Mouse (Mus musculus): ENCODE measurements around the gene Mrpl12. TPM values are rescaled to one million over a fixed set of nuclear protein-coding genes. Genes with fewer than 3 reads are reported as not detected.
"Not testable (repeated sequence)": the region's sequence is repeated elsewhere in the genome, so short reads cannot be mapped to it uniquely, and the experiment has no call there.

Gene Mrpl12
- polyA plus RNA-seq, 1 experiment from 2014 or later: 67.7 TPM

GRCm38 (mm10) chr11:120508290-120508870, 24.0 kb downstream of the Mrpl12 start:
- no peak overlapping the region for H3K9ac ChIP-seq (replicated peaks; ENCODE audit: low read depth)
- no peaks in the 10 kb centered on the region for H3K27me3 ChIP-seq (replicated peaks; ENCODE audit: insufficient read depth, low read length)
- no peaks in the 10 kb centered on the region for H3K9me3 ChIP-seq (ENCODE audit: low read length)
- no peak overlapping the region for H3K4me2 ChIP-seq (replicated peaks; ENCODE audit: low read depth, low read length)
- no peaks in the 10 kb centered on the region for H3K36me3 ChIP-seq (ENCODE audit: insufficient read depth, low read length)
- ATAC-seq (peak; percentile 18), DNase-seq (ENCODE audit: low spot score) (no peak)
- no peak overlapping the region for H3K4me3 ChIP-seq (ENCODE audit: low read depth, low read length)
- no peak for TF ChIP-seq EP300 (IDR thresholded peaks at IDR 0.05)
- TF ChIP-seq CTCF (IDR thresholded peaks at IDR 0.05): no peak
- 63% methylated on average over 9 of the region's 9 CpGs for WGBS
- peak overlapping the region; percentile 88 for H3K27ac ChIP-seq (ENCODE audit: low read length)
- H3K4me1 ChIP-seq (ENCODE audit: insufficient read depth, low read depth, low read length): peaks cover 6% of the 10 kb centered on the region; the same call in 1 of the 2 replicates

- Histone ChIP-seq H3K27me3 (replicated peaks; ENCODE audit: insufficient read depth, low read length) (no peaks in the 10 kb centered on the region), H3K4me1 (ENCODE audit: insufficient read depth, low read depth, low read length) (peaks cover 6% of the 10 kb centered on the region; the same call in 1 of the 2 replicates), H3K4me3 (ENCODE audit: low read depth, low read length) (no peak overlapping the region), H3K4me2 (replicated peaks; ENCODE audit: low read depth, low read length) (peak overlapping the region; percentile 54; the same call in 1 of the 2 replicates), H3K36me3 (ENCODE audit: insufficient read depth, low read length) (no peaks in the 10 kb centered on the region), H3K27ac (ENCODE audit: low read length) (peak overlapping the region; percentile 77), H3K9ac (replicated peaks; ENCODE audit: low read depth) (no peak overlapping the region), H3K9me3 (ENCODE audit: low read length) (no peaks in the 10 kb centered on the region)
- no peak for TF ChIP-seq EP300 (IDR thresholded peaks at IDR 0.05)
- no peak for TF ChIP-seq CTCF (IDR thresholded peaks at IDR 0.05)
- WGBS: 36% methylated on average over 4 of the region's 4 CpGs
- DNase-seq (ENCODE audit: low spot score) (no peak), ATAC-seq (no peak)
Measured at GRCm38 (mm10) chr11:120509940-120510339, 25.5 kb downstream of the Mrpl12 start.

DNA sequence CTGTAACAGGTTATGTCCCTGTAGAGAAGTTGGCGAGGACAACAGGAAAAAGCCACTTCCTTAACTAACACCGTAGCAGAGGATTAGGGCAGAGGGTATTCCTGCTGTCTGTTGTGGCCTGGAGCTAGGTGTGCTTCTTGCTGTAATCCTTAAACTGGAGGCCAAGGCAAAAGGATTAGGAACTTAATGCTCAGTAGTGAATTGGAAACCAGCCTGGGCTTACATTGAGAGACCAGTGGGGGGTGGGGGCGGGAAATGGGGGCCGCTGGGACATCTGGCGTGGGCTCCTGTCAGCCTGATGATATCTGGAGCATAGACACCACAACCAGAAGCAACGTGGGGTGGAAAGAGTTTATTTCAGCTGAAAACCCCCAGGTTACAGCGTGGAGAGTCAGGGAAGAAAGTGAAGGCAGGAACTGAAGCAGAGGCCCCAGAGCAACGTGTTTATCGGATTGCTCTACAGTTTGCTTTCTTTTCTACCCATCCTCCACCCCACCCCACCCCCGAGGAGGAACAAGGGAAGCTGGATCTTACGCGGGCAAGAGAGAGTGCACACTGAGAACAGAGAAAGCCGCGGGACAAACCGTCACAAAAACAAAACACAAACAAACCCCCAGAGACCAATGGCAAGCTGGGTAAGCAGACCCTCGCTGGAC, 26.1 kb downstream of the Mrpl12 start:
- Histone ChIP-seq H3K27ac (ENCODE audit: low read length) (peak overlapping the region; percentile 77), H3K36me3 (ENCODE audit: insufficient read depth, low read length) (no peaks in the 10 kb centered on the region), H3K9me3 (ENCODE audit: low read length) (no peaks in the 10 kb centered on the region), H3K27me3 (replicated peaks; ENCODE audit: insufficient read depth, low read length) (no peaks in the 10 kb centered on the region), H3K4me2 (replicated peaks; ENCODE audit: low read depth, low read length) (peak overlapping the region; percentile 54), H3K9ac (replicated peaks; ENCODE audit: low read depth) (peak overlapping the region; percentile 38; the same call in 1 of the 2 replicates), H3K4me1 (ENCODE audit: insufficient read depth, low read depth, low read length) (peaks cover 6% of the 10 kb centered on the region; the same call in 1 of the 2 replicates), H3K4me3 (ENCODE audit: low read depth, low read length) (peak overlapping the region; percentile 20)
- ATAC-seq: no peak
- DNase-seq (ENCODE audit: low spot score): peak; percentile 64
- 8% methylated on average over 16 of the region's 16 CpGs for WGBS
- TF ChIP-seq CTCF (IDR thresholded peaks at IDR 0.05) (no peak), EP300 (IDR thresholded peaks at IDR 0.05) (no peak)

- Histone ChIP-seq H3K9ac (replicated peaks; ENCODE audit: low read depth) (no peak overlapping the region), H3K9me3 (ENCODE audit: low read length) (no peaks in the 10 kb centered on the region), H3K27me3 (replicated peaks; ENCODE audit: insufficient read depth, low read length) (no peaks in the 10 kb centered on the region), H3K4me1 (ENCODE audit: insufficient read depth, low read depth, low read length) (peaks cover 6% of the 10 kb centered on the region; the same call in 1 of the 2 replicates), H3K4me3 (ENCODE audit: low read depth, low read length) (no peak overlapping the region), H3K36me3 (ENCODE audit: insufficient read depth, low read length) (no peaks in the 10 kb centered on the region), H3K27ac (ENCODE audit: low read length) (no peak overlapping the region), H3K4me2 (replicated peaks; ENCODE audit: low read depth, low read length) (no peak overlapping the region)
- TF ChIP-seq CTCF (IDR thresholded peaks at IDR 0.05): no peak
- TF ChIP-seq EP300 (IDR thresholded peaks at IDR 0.05): no peak
- 30% methylated on average over 6 of the region's 6 CpGs for WGBS
- ATAC-seq (no peak), DNase-seq (ENCODE audit: low spot score) (no peak)
Measured at GRCm38 (mm10) chr11:120512790-120513453, 28.5 kb downstream of the Mrpl12 start.

DNA sequence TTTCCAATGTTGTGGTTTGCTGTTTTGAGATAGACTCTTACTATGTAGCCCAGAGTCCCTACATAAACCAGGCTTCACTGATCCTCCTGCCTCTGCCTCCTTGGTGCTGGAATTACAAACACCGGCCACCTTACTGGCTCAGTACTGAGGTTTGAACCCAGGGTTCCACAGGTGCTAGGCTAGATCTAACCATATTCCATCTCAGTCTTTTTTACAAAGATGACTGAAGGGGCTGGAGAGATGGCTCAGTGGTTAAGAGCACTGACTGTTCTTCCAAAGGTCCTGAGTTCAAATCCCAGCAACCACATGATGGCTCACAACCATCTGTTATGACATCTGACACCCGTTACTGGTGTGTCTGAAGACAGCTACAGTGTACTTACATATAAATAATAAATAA, 29.8 kb downstream of the Mrpl12 start:
- not testable (repeated sequence) for H3K4me2 ChIP-seq (replicated peaks; ENCODE audit: low read depth, low read length); DNase-seq (ENCODE audit: low spot score); H3K9me3 ChIP-seq (ENCODE audit: low read length); H3K27me3 ChIP-seq (replicated peaks; ENCODE audit: insufficient read depth, low read length); H3K9ac ChIP-seq (replicated peaks; ENCODE audit: low read depth); H3K4me3 ChIP-seq (ENCODE audit: low read depth, low read length); H3K36me3 ChIP-seq (ENCODE audit: insufficient read depth, low read length); H3K27ac ChIP-seq (ENCODE audit: low read length); ATAC-seq
- H3K4me1 ChIP-seq (ENCODE audit: insufficient read depth, low read depth, low read length): peaks cover 11% of the 10 kb centered on the region
- WGBS: 83% methylated on average over 2 of the region's 2 CpGs

DNA sequence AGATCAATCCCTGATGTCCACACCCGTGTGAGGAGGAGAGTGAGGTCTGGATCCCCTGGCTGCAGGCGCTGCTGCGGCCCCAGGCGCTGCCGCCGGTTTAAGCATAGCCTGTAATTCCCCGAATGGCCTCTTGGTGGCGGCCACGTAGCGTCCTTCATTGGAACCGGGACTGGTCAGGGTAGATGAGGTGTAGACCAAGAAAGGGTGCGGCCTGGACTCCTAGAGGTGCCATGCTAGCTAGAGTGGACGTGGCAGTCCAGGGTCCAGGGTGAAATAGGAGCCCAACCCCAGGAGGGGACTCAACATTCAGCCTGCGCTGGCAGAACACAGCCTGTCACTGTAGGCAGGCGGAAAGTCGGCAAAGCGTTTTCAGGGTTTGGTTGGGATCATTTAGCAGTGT, 31.2 kb downstream of the Mrpl12 start:
- 17% methylated on average over 17 of the region's 17 CpGs for WGBS

More for the DNA sequence above, 31.2 kb downstream of the Mrpl12 start:
- Histone ChIP-seq H3K9ac (replicated peaks; ENCODE audit: low read depth) (no peak overlapping the region), H3K27me3 (replicated peaks; ENCODE audit: insufficient read depth, low read length) (no peaks in the 10 kb centered on the region), H3K27ac (ENCODE audit: low read length) (no peak overlapping the region), H3K9me3 (ENCODE audit: low read length) (no peaks in the 10 kb centered on the region), H3K36me3 (ENCODE audit: insufficient read depth, low read length) (no peaks in the 10 kb centered on the region), H3K4me1 (ENCODE audit: insufficient read depth, low read depth, low read length) (peaks cover 12% of the 10 kb centered on the region), H3K4me3 (ENCODE audit: low read depth, low read length) (no peak overlapping the region), H3K4me2 (replicated peaks; ENCODE audit: low read depth, low read length) (no peak overlapping the region)
- TF ChIP-seq EP300 (IDR thresholded peaks at IDR 0.05): no peak
- TF ChIP-seq CTCF (IDR thresholded peaks at IDR 0.05): peak; percentile 100
- peak; percentile 92 for DNase-seq (ENCODE audit: low spot score)
- ATAC-seq: peak; percentile 60
